Mouse (Mus musculus): ENCODE results near the gene Gm11938. TPM values are rescaled to one million over a fixed set of nuclear protein-coding genes. Genes with fewer than 3 reads are reported as not detected.

The Gm11938 gene
- total RNA-seq, 2 experiments from 2014 or later: not detected

- no peak for ATAC-seq (replicated peaks; ENCODE audit: low FRiP score, poor library complexity, severe bottlenecking)
Measured at GRCm38 (mm10) chr11:99580636-99581035, 22.5 kb downstream of the Gm11938 start, which contains the start of gene Krtap1-5. Krtap1-5 (minus strand) TSS chr11:99581016.

DNA sequence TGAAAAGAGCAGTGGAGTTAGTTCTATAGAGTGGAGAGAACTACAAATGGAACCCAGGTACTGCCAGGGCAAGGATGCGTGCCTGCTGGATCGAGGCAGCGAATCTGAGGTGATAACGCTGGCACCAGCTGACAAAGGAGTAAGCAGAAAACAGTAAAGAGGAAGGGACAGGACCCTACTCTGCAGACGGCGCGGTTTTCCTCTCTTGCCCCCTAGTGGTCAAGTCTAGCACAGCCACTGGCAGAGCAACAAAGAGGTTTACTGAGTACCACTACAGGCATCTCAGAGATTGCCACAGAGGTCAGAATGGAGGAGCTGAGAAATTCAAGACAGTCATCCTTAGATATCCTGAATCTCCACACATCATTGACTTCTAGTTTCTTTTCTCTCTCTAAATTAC lies 29.0 kb downstream of the Gm11938 start:
- no peak for ATAC-seq (replicated peaks; ENCODE audit: low FRiP score, poor library complexity, severe bottlenecking)

DNA sequence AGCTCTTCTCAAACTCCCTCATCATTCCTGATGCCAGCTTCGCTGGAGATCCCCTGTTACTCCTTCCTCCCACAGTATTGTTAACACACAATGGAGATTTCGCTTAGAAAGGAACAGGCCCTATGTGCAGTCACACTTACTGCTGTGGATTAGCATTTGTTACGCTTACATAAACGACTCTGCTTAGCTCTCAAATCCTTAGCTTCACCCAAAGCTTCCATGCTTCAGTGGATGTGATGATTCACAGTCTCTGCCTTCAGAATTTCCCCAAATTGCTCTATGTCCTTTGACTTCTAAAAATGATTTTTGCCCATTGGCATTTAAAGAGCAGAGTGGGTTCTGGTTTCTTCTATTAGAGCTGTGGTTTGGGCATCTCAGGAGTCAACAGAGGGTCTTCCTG lies 29.9 kb downstream of the Gm11938 start:
- ATAC-seq (replicated peaks; ENCODE audit: low FRiP score, poor library complexity, severe bottlenecking): no peak

- ATAC-seq (replicated peaks; ENCODE audit: low FRiP score, poor library complexity, severe bottlenecking): no peak
Measured at GRCm38 (mm10) chr11:99566530-99566929, 36.6 kb downstream of the Gm11938 start, which contains the start of gene Krtap3-1. Krtap3-1 (minus strand) TSS chr11:99566630.

- ATAC-seq (replicated peaks; ENCODE audit: low FRiP score, poor library complexity, severe bottlenecking): no peak
Measured at GRCm38 (mm10) chr11:99562580-99562979, 40.5 kb downstream of the Gm11938 start.

DNA sequence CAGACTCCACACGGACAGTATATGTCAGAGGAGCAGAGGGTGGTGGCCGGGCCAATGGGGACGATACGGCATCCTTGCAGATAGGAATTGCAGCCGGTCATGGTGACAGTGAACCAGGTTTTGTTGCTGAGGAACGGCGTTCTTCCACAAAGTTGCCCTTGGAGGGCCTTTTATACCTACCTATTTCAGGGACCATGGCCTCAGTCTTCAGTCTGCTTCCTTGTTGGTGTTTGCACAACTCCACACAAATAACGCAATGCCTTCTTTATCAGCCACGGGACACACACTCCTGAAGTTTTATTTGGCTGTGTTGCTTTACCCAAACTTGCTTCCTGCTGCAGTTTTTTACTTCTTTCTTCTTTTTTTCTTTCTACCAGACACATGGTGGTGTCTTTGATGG lies 43.7 kb downstream of the Gm11938 start, which contains the start of gene Gm11939:
Gene Gm11939, minus strand, starts transcription at position 101 of the 400 bp plus-strand sequence.
- no peak for ATAC-seq (replicated peaks; ENCODE audit: low FRiP score, poor library complexity, severe bottlenecking)

- no peak for ATAC-seq (replicated peaks; ENCODE audit: low FRiP score, poor library complexity, severe bottlenecking)
Measured at GRCm38 (mm10) chr11:99557976-99558745, 44.9 kb downstream of the Gm11938 start.

GRCm38 (mm10) chr11:99556753-99557152 lies 46.4 kb downstream of the Gm11938 start, which contains the start of gene Krtap3-2:
Krtap3-2 (minus strand) TSS chr11:99556853.
- ATAC-seq (replicated peaks; ENCODE audit: low FRiP score, poor library complexity, severe bottlenecking): no peak

DNA sequence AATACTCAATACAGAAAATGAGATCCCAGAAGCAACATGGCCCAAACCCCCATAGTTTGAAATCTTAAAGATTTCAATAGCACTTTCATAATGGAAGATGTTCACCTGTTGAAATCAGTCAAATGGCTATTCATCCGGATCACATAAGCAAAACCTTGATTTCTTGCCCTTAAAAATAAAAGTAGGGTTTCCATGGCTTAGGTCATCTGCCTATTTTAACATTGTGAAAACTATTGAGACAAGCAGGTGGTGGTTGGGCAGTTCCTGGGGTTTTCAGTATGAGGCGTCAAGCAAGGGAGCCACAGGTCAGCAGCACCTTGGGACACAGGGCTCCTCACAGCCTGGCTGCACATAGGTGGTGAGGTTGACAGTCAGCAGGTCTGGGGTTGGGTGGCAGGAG lies 46.9 kb downstream of the Gm11938 start:
- no peak for ATAC-seq (replicated peaks; ENCODE audit: low FRiP score, poor library complexity, severe bottlenecking)

Other genes starting within 250 kb of the Gm11938 start
Only the 30 nearest of the 36 such genes appear.
- not detected in 2 replicates for gene Krt12, start 181.0 kb downstream of the Gm11938 start, total RNA-seq (2015; ENCODE audit: low replicate concordance)
- gene Krt12, start 181.0 kb downstream of the Gm11938 start, total RNA-seq (2017; ENCODE audit: low replicate concordance): not detected in 2 replicates
- not detected in 2 replicates for gene Krt20, start 165.2 kb downstream of the Gm11938 start, total RNA-seq (2015; ENCODE audit: low replicate concordance)
- gene Krt20, start 165.2 kb downstream of the Gm11938 start, total RNA-seq (2017; ENCODE audit: low replicate concordance): not detected in 2 replicates
- gene Krt23, start 110.2 kb downstream of the Gm11938 start, total RNA-seq (2015; ENCODE audit: low replicate concordance): not detected in 2 replicates
- not detected in 2 replicates for gene Krt23, start 110.2 kb downstream of the Gm11938 start, total RNA-seq (2017; ENCODE audit: low replicate concordance)
- not detected in 2 replicates for gene Krt39, start 82.0 kb downstream of the Gm11938 start, total RNA-seq (2015; ENCODE audit: low replicate concordance)
- gene Krt39, start 82.0 kb downstream of the Gm11938 start, total RNA-seq (2017; ENCODE audit: low replicate concordance): not detected in 2 replicates
- not detected in 2 replicates for gene Krt40, start 60.1 kb downstream of the Gm11938 start, total RNA-seq (2015; ENCODE audit: low replicate concordance)
- not detected in 2 replicates for gene Krt40, start 60.1 kb downstream of the Gm11938 start, total RNA-seq (2017; ENCODE audit: low replicate concordance)
- gene Krtap3-3, start 52.4 kb downstream of the Gm11938 start, total RNA-seq (2015; ENCODE audit: low replicate concordance): not detected in 2 replicates
- gene Krtap3-3, start 52.4 kb downstream of the Gm11938 start, total RNA-seq (2017; ENCODE audit: low replicate concordance): not detected in 2 replicates
- not detected in 2 replicates for gene Krtap3-2, start 46.5 kb downstream of the Gm11938 start, total RNA-seq (2015; ENCODE audit: low replicate concordance)
- gene Krtap3-2, start 46.5 kb downstream of the Gm11938 start, total RNA-seq (2017; ENCODE audit: low replicate concordance): not detected in 2 replicates
- not detected in 2 replicates for gene Gm11939, start 43.8 kb downstream of the Gm11938 start, total RNA-seq (2015; ENCODE audit: low replicate concordance)
- not detected in 2 replicates for gene Gm11939, start 43.8 kb downstream of the Gm11938 start, total RNA-seq (2017; ENCODE audit: low replicate concordance)
- not detected in 2 replicates for gene Krtap3-1, start 36.7 kb downstream of the Gm11938 start, total RNA-seq (2015; ENCODE audit: low replicate concordance)
- gene Krtap3-1, start 36.7 kb downstream of the Gm11938 start, total RNA-seq (2017; ENCODE audit: low replicate concordance): not detected in 2 replicates
- not detected in 2 replicates for gene Krtap1-5, start 22.3 kb downstream of the Gm11938 start, total RNA-seq (2015; ENCODE audit: low replicate concordance)
- gene Krtap1-5, start 22.3 kb downstream of the Gm11938 start, total RNA-seq (2017; ENCODE audit: low replicate concordance): not detected in 2 replicates
- not detected in 2 replicates for gene Krtap1-4, start 19.7 kb downstream of the Gm11938 start, total RNA-seq (2015; ENCODE audit: low replicate concordance)
- not detected in 2 replicates for gene Krtap1-4, start 19.7 kb downstream of the Gm11938 start, total RNA-seq (2017; ENCODE audit: low replicate concordance)
- gene Krtap1-3, start 12.0 kb downstream of the Gm11938 start, total RNA-seq (2015; ENCODE audit: low replicate concordance): not detected in 2 replicates
- gene Krtap1-3, start 12.0 kb downstream of the Gm11938 start, total RNA-seq (2017; ENCODE audit: low replicate concordance): not detected in 2 replicates
- not detected in 2 replicates for gene Krtap9-3, start 5.2 kb downstream of the Gm11938 start, total RNA-seq (2015; ENCODE audit: low replicate concordance)
- not detected in 2 replicates for gene Krtap9-3, start 5.2 kb downstream of the Gm11938 start, total RNA-seq (2017; ENCODE audit: low replicate concordance)
- gene Gm11937, start 6.9 kb upstream of the Gm11938 start, total RNA-seq (2015; ENCODE audit: low replicate concordance): not detected in 2 replicates
- not detected in 2 replicates for gene Gm11937, start 6.9 kb upstream of the Gm11938 start, total RNA-seq (2017; ENCODE audit: low replicate concordance)
- gene Krtap2-4, start 11.5 kb upstream of the Gm11938 start, total RNA-seq (2015; ENCODE audit: low replicate concordance): not detected in 2 replicates
- not detected in 2 replicates for gene Krtap2-4, start 11.5 kb upstream of the Gm11938 start, total RNA-seq (2017; ENCODE audit: low replicate concordance)
- not detected in 2 replicates for gene Gm11562, start 17.1 kb upstream of the Gm11938 start, total RNA-seq (2015; ENCODE audit: low replicate concordance)
- gene Gm11562, start 17.1 kb upstream of the Gm11938 start, total RNA-seq (2017; ENCODE audit: low replicate concordance): not detected in 2 replicates
- not detected in 2 replicates for gene Krtap4-1, start 24.9 kb upstream of the Gm11938 start, total RNA-seq (2015; ENCODE audit: low replicate concordance)
- gene Krtap4-1, start 24.9 kb upstream of the Gm11938 start, total RNA-seq (2017; ENCODE audit: low replicate concordance): not detected in 2 replicates
- gene Krtap4-2, start 31.8 kb upstream of the Gm11938 start, total RNA-seq (2015; ENCODE audit: low replicate concordance): not detected in 2 replicates
- gene Krtap4-2, start 31.8 kb upstream of the Gm11938 start, total RNA-seq (2017; ENCODE audit: low replicate concordance): not detected in 2 replicates
- gene Krtap4-7, start 40.8 kb upstream of the Gm11938 start, total RNA-seq (2015; ENCODE audit: low replicate concordance): not detected in 2 replicates
- not detected in 2 replicates for gene Krtap4-7, start 40.8 kb upstream of the Gm11938 start, total RNA-seq (2017; ENCODE audit: low replicate concordance)
- not detected in 2 replicates for gene Gm11555, start 46.9 kb upstream of the Gm11938 start, total RNA-seq (2015; ENCODE audit: low replicate concordance)
- gene Gm11555, start 46.9 kb upstream of the Gm11938 start, total RNA-seq (2017; ENCODE audit: low replicate concordance): not detected in 2 replicates
- not detected in 2 replicates for gene Gm11563, start 55.7 kb upstream of the Gm11938 start, total RNA-seq (2015; ENCODE audit: low replicate concordance)
- not detected in 2 replicates for gene Gm11563, start 55.7 kb upstream of the Gm11938 start, total RNA-seq (2017; ENCODE audit: low replicate concordance)
- gene Krtap4-6, start 62.7 kb upstream of the Gm11938 start, total RNA-seq (2015; ENCODE audit: low replicate concordance): not detected in 2 replicates
- not detected in 2 replicates for gene Krtap4-6, start 62.7 kb upstream of the Gm11938 start, total RNA-seq (2017; ENCODE audit: low replicate concordance)
- gene Gm14190, start 87.4 kb upstream of the Gm11938 start, total RNA-seq (2015; ENCODE audit: low replicate concordance): not detected in 2 replicates
- gene Gm14190, start 87.4 kb upstream of the Gm11938 start, total RNA-seq (2017; ENCODE audit: low replicate concordance): not detected in 2 replicates
- not detected in 2 replicates for gene Gm14180, start 131.0 kb upstream of the Gm11938 start, total RNA-seq (2015; ENCODE audit: low replicate concordance)
- gene Gm14180, start 131.0 kb upstream of the Gm11938 start, total RNA-seq (2017; ENCODE audit: low replicate concordance): not detected in 2 replicates
- gene Gm11595, start 169.6 kb upstream of the Gm11938 start, total RNA-seq (2015; ENCODE audit: low replicate concordance): not detected in 2 replicates
- not detected in 2 replicates for gene Gm11595, start 169.6 kb upstream of the Gm11938 start, total RNA-seq (2017; ENCODE audit: low replicate concordance)
- gene Krtap4-8, start 177.4 kb upstream of the Gm11938 start, total RNA-seq (2015; ENCODE audit: low replicate concordance): not detected in 2 replicates
- not detected in 2 replicates for gene Krtap4-8, start 177.4 kb upstream of the Gm11938 start, total RNA-seq (2017; ENCODE audit: low replicate concordance)
- gene Krtap4-9, start 181.9 kb upstream of the Gm11938 start, total RNA-seq (2015; ENCODE audit: low replicate concordance): not detected in 2 replicates
- gene Krtap4-9, start 181.9 kb upstream of the Gm11938 start, total RNA-seq (2017; ENCODE audit: low replicate concordance): not detected in 2 replicates
- gene Gm11596, start 190.2 kb upstream of the Gm11938 start, total RNA-seq (2015; ENCODE audit: low replicate concordance): not detected in 2 replicates
- gene Gm11596, start 190.2 kb upstream of the Gm11938 start, total RNA-seq (2017; ENCODE audit: low replicate concordance): not detected in 2 replicates
- not detected in 2 replicates for gene Gm11569, start 195.6 kb upstream of the Gm11938 start, total RNA-seq (2015; ENCODE audit: low replicate concordance)
- not detected in 2 replicates for gene Gm11569, start 195.6 kb upstream of the Gm11938 start, total RNA-seq (2017; ENCODE audit: low replicate concordance)
- gene Gm11554, start 201.1 kb upstream of the Gm11938 start, total RNA-seq (2015; ENCODE audit: low replicate concordance): not detected in 2 replicates
- not detected in 2 replicates for gene Gm11554, start 201.1 kb upstream of the Gm11938 start, total RNA-seq (2017; ENCODE audit: low replicate concordance)

All from erythroid progenitor cell, adult 5-6 weeks (primary cell).